Mouse (Mus musculus): ENCODE results near the gene Alpl.

Alpl gene

GRCm38 (mm10) chr4:137800324-137800723 lies 4.1 kb upstream of the Alpl start:
- no peak for DNase-seq (ENCODE audit: low spot score in 2 of 2)

- no peak for DNase-seq (ENCODE audit: low spot score in 2 of 2)
Measured at GRCm38 (mm10) chr4:137797038-137797437, 854 bp upstream of the Alpl start.

GRCm38 (mm10) chr4:137794178-137794900 lies 1.8 kb downstream of the Alpl start:
- no peak for DNase-seq (ENCODE audit: low spot score in 2 of 2)

- DNase-seq (ENCODE audit: low spot score in 2 of 2) = no peak
Measured at GRCm38 (mm10) chr4:137793611-137794010, 2.6 kb downstream of the Alpl start.

- no peak for DNase-seq (ENCODE audit: low spot score in 2 of 2)
Measured at GRCm38 (mm10) chr4:137791440-137791839, 4.7 kb downstream of the Alpl start.

- no peak for DNase-seq (ENCODE audit: low spot score in 2 of 2)
Measured at GRCm38 (mm10) chr4:137790981-137791380, 5.2 kb downstream of the Alpl start.

GRCm38 (mm10) chr4:137788511-137789049 lies 7.6 kb downstream of the Alpl start:
- no peak for DNase-seq (ENCODE audit: low spot score in 2 of 2)

- no peak for DNase-seq (ENCODE audit: low spot score in 2 of 2)
Measured at GRCm38 (mm10) chr4:137787589-137788289, 8.4 kb downstream of the Alpl start.

GRCm38 (mm10) chr4:137786488-137786887 lies 9.7 kb downstream of the Alpl start:
- DNase-seq (ENCODE audit: low spot score in 2 of 2) = no peak

- no peak for DNase-seq (ENCODE audit: low spot score in 2 of 2)
Measured at GRCm38 (mm10) chr4:137785270-137785669, 10.9 kb downstream of the Alpl start.

GRCm38 (mm10) chr4:137784741-137785140 lies 11.4 kb downstream of the Alpl start:
- no peak for DNase-seq (ENCODE audit: low spot score in 2 of 2)

- peak in 1 of 2 experiments; percentile 31 for DNase-seq (ENCODE audit: low spot score in 2 of 2)
Measured at GRCm38 (mm10) chr4:137783541-137784191, 12.5 kb downstream of the Alpl start.

- DNase-seq (ENCODE audit: low spot score in 2 of 2) = no peak
Measured at GRCm38 (mm10) chr4:137781949-137782348, 14.2 kb downstream of the Alpl start.

- DNase-seq (ENCODE audit: low spot score in 2 of 2) = no peak
Measured at GRCm38 (mm10) chr4:137780986-137781385, 15.2 kb downstream of the Alpl start.

- DNase-seq (ENCODE audit: low spot score in 2 of 2) = no peak
Measured at GRCm38 (mm10) chr4:137778397-137779184, 17.6 kb downstream of the Alpl start.

GRCm38 (mm10) chr4:137777866-137778265 lies 18.3 kb downstream of the Alpl start:
- DNase-seq (ENCODE audit: low spot score in 2 of 2) = no peak

- no peak for DNase-seq (ENCODE audit: low spot score in 2 of 2)
Measured at GRCm38 (mm10) chr4:137774505-137774904, 21.7 kb downstream of the Alpl start.

- DNase-seq (ENCODE audit: low spot score in 2 of 2) = no peak
Measured at GRCm38 (mm10) chr4:137774013-137774412, 22.2 kb downstream of the Alpl start.

GRCm38 (mm10) chr4:137773369-137773899 lies 22.8 kb downstream of the Alpl start:
- no peak for DNase-seq (ENCODE audit: low spot score in 2 of 2)

- DNase-seq (ENCODE audit: low spot score in 2 of 2) = no peak
Measured at GRCm38 (mm10) chr4:137772438-137773056, 23.6 kb downstream of the Alpl start.

GRCm38 (mm10) chr4:137771749-137772148 lies 24.4 kb downstream of the Alpl start:
- no peak for DNase-seq (ENCODE audit: low spot score in 2 of 2)

All from left cerebral cortex, adult 9 months (tissue).